Mouse (Mus musculus) lung, embryonic 15.5 days (tissue): Measurements from ENCODE around the gene 1810055G02Rik. TPM values are rescaled to one million over a fixed set of nuclear protein-coding genes. Genes with fewer than 3 reads are reported as not detected.

Experiments
- ATAC-seq: fragments of 200-750 bp; cut with Nextera tagmentation; 2 replicates; pipeline ENCODE4 v1.8.0; 2017; ENCODE audit warnings: moderate number of reproducible peaks, borderline replicate concordance; ENCODE audit not compliant: low FRiP score, low TSS enrichment; ENCODE audit errors: extremely low read depth
- H3K27ac ChIP-seq: fragments of 300-500 bp; sonication (generic); 2 replicates; pipeline ENCODE4 v1.5.1; 2015; ENCODE audit warnings: moderate library complexity, mild to moderate bottlenecking, inconsistent platforms
- H3K27me3 ChIP-seq: fragments of 300-500 bp; sonication (generic); 2 replicates; pipeline ENCODE4 v1.6.1; 2015; ENCODE audit warnings: inconsistent platforms
- H3K36me3 ChIP-seq: fragments of 300-500 bp; sonication (generic); 2 replicates; pipeline ENCODE4 v1.6.1; 2015; ENCODE audit warnings: inconsistent platforms
- H3K4me1 ChIP-seq: fragments of 300-500 bp; sonication (generic); 2 replicates; pipeline ENCODE4 v1.6.1; 2015; ENCODE audit warnings: inconsistent platforms
- H3K4me2 ChIP-seq: fragments of 300-500 bp; sonication (generic); 2 replicates; pipeline ENCODE4 v1.6.1; 2015; ENCODE audit warnings: inconsistent platforms, mild to moderate bottlenecking, moderate library complexity
- H3K4me3 ChIP-seq: fragments of 300-500 bp; sonication (generic); 2 replicates; pipeline ENCODE4 v1.5.1; 2015; ENCODE audit warnings: mild to moderate bottlenecking, inconsistent platforms
- H3K9ac ChIP-seq: fragments of 300-500 bp; sonication (generic); 2 replicates; pipeline ENCODE4 v1.6.1; 2015; ENCODE audit warnings: inconsistent platforms
- H3K9me3 ChIP-seq: fragments of 300-500 bp; sonication (generic); 2 replicates; pipeline ENCODE4 v1.6.1; 2016; ENCODE audit warnings: inconsistent platforms
- WGBS: fragments of 180-500 bp; shearing (Covaris S2); methylation state at CpG from one replicate; pipeline ENCODE4 v1.1.7; 2015; 5-methylcytosine and 5-hydroxymethylcytosine counted together
- polyA plus RNA-seq: library from polyadenylated mRNA; unstranded; fragments of >200 nt; fragmentation: Nextera tagmentation; extraction: Ambion mirVana; gene quantifications from 2 replicates; pipeline ENCODE4 v1.2.1, GENCODE M21; 2015

The 1810055G02Rik gene
- polyA plus RNA-seq, 1 experiment from 2014 or later: 31.9 TPM

GRCm38 (mm10) chr19:3757861-3758260, 49.8 kb downstream of the 1810055G02Rik start:
- Histone ChIP-seq H3K4me1 (no peaks in the 10 kb centered on the region), H3K4me2 (no peak overlapping the region), H3K9me3 (no peaks in the 10 kb centered on the region), H3K36me3 (no peaks in the 10 kb centered on the region), H3K9ac (no peak overlapping the region), H3K4me3 (no peak overlapping the region), H3K27me3 (no peaks in the 10 kb centered on the region), H3K27ac (no peak overlapping the region)
- ATAC-seq: no peak
- WGBS: 52% methylated on average over 1 of the region's 1 CpGs

- Histone ChIP-seq H3K36me3 (no peaks in the 10 kb centered on the region; the same call in 1 of the 2 replicates), H3K9me3 (no peaks in the 10 kb centered on the region), H3K27ac (no peak overlapping the region), H3K4me1 (peaks cover 21% of the 10 kb centered on the region), H3K4me2 (no peak overlapping the region), H3K27me3 (no peaks in the 10 kb centered on the region), H3K9ac (no peak overlapping the region), H3K4me3 (no peak overlapping the region)
- ATAC-seq: no peak
- 74% methylated on average over 4 of the region's 4 CpGs for WGBS
Observed at GRCm38 (mm10) chr19:3765221-3765820, 57.2 kb downstream of the 1810055G02Rik start.

- WGBS: 86% methylated on average over 5 of the region's 5 CpGs
- no peaks in the 10 kb centered on the region; the same call in 1 of the 2 replicates for H3K36me3 ChIP-seq
- peak overlapping the region; percentile 90 for H3K4me2 ChIP-seq
- peak overlapping the region; percentile 80; the same call in 1 of the 2 replicates for H3K4me3 ChIP-seq
- H3K9ac ChIP-seq: no peak overlapping the region
- no peak overlapping the region for H3K27ac ChIP-seq
- peaks cover 22% of the 10 kb centered on the region for H3K4me1 ChIP-seq
- H3K9me3 ChIP-seq: no peaks in the 10 kb centered on the region
- ATAC-seq: no peak
- no peaks in the 10 kb centered on the region for H3K27me3 ChIP-seq
Observed at GRCm38 (mm10) chr19:3766378-3766777, 58.3 kb downstream of the 1810055G02Rik start.

GRCm38 (mm10) chr19:3767276-3767780, 59.2 kb downstream of the 1810055G02Rik start, which contains the start of gene Kmt5b:
Gene Kmt5b (plus strand): TSS chr19:3767421.
- peak within 1 kb of the TSS; percentile 100 for H3K27ac ChIP-seq
- peak; percentile 50; the same call in 1 of the 2 replicates for ATAC-seq
- no peaks in the 10 kb centered on the region for H3K9me3 ChIP-seq
- WGBS: under 1% methylated on average over 39 of the region's 39 CpGs
- H3K27me3 ChIP-seq: no peaks in the 10 kb centered on the region
- H3K36me3 ChIP-seq: no peaks in the 10 kb centered on the region; the same call in 1 of the 2 replicates
- H3K4me2 ChIP-seq: peak within 1 kb of the TSS; percentile 90
- peak within 1 kb of the TSS; percentile 99 for H3K9ac ChIP-seq
- H3K4me3 ChIP-seq: peak within 1 kb of the TSS; percentile 80
- peaks cover 22% of the 10 kb centered on the region for H3K4me1 ChIP-seq

Other genes starting within 250 kb of the 1810055G02Rik start
- 58.0 and 60.1 TPM in 2 replicates for gene Ppp6r3, start 132.5 kb upstream of the 1810055G02Rik start, polyA plus RNA-seq
- gene Lrp5, start 21.7 kb upstream of the 1810055G02Rik start, polyA plus RNA-seq: 7.7 TPM in 2 replicates
- 25.9 and 31.8 TPM in 2 replicates for gene Kmt5b, start 59.1 kb downstream of the 1810055G02Rik start, polyA plus RNA-seq
- gene Chka, start 143.5 kb downstream of the 1810055G02Rik start, polyA plus RNA-seq: 55.8 and 68.1 TPM in 2 replicates
- 46.6 and 53.1 TPM in 2 replicates for gene Tcirg1, start 198.8 kb downstream of the 1810055G02Rik start, polyA plus RNA-seq
- gene Ndufs8, start 204.5 kb downstream of the 1810055G02Rik start, polyA plus RNA-seq: 303 and 306 TPM in 2 replicates
- 3.5 and 4.6 TPM in 2 replicates for gene Aldh3b1, start 221.5 kb downstream of the 1810055G02Rik start, polyA plus RNA-seq
- 18.4 and 22.3 TPM in 2 replicates for gene Unc93b1, start 226.9 kb downstream of the 1810055G02Rik start, polyA plus RNA-seq